8 mouse cellular contexts compared by ENCODE assay signal in the genomic region with DNA sequence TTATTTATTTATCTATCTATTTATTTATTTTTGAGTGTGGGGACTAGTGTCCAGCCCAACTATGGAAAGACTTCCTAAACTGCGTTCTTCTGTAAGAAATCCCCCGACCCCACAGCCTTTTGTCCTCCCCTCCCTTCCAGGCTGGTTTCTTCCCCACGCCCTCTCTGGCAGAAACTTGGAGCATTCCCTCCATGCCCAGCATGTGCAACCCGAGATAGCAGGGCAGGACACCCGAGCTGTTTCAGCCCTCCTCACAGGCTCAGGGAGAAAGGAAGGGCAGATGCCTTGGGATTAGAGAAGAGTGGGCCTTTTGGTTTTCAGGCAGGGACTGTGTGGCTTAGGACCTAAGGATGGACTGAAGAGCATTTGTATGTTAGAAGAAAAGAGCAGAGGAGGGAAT. TPM values are rescaled to one million over a fixed set of nuclear protein-coding genes. Genes with fewer than 3 reads are reported as not detected.
DNase-seq lines count a peak whose midpoint lies in the region; ATAC-seq and TF ChIP-seq lines count a peak whose summit lies in the region.

No protein-coding gene starts in this region.

- intact Hi-C loops in left cerebral cortex, postnatal 14 days (cut with DNase I), result no loop called here

- H3K4me2 ChIP-seq in neural tube, embryonic 11.5 days (ENCODE audit: low read depth), result peak overlapping the region; percentile 84

- H3K36me3 ChIP-seq in neural tube, embryonic 11.5 days (ENCODE audit: control insufficient read depth, insufficient read depth, low read length), result peaks cover 12% of the 10 kb centered on the region
- H3K36me3 ChIP-seq in heart, embryonic 10.5 days, result peaks cover 58% of the 10 kb centered on the region
- H3K36me3 ChIP-seq in thymus, adult 2 months (ENCODE audit: control insufficient read depth, insufficient read depth, low read length), result peaks cover 28% of the 10 kb centered on the region

- TF ChIP-seq CTCF in thymus, adult 2 months (IDR thresholded peaks at IDR 0.05; ENCODE audit: borderline replicate concordance, control insufficient read depth, extremely low read depth, insufficient read depth, low read length, poor library complexity), result no peak

- peaks cover 8% of the 10 kb centered on the region for H3K4me1 ChIP-seq in neural tube, embryonic 11.5 days (ENCODE audit: control insufficient read depth, insufficient read depth, low read length)
- H3K4me1 ChIP-seq in heart, embryonic 10.5 days, result peaks cover 27% of the 10 kb centered on the region
- peaks cover 14% of the 10 kb centered on the region for H3K4me1 ChIP-seq in thymus, adult 2 months (replicated peaks; ENCODE audit: control insufficient read depth, insufficient read depth, low read length)

- H3K27ac ChIP-seq in neural tube, embryonic 11.5 days (ENCODE audit: low read depth, low read length), result no peak overlapping the region
- H3K27ac ChIP-seq in heart, embryonic 10.5 days, result peak overlapping the region; percentile 99; the same call in 1 of the 2 replicates
- no peak overlapping the region for H3K27ac ChIP-seq in thymus, adult 2 months (ENCODE audit: control insufficient read depth, insufficient read depth, low read length)

- no peaks in the 10 kb centered on the region for H3K27me3 ChIP-seq in neural tube, embryonic 11.5 days (ENCODE audit: control insufficient read depth, insufficient read depth, low read length)
- no peaks in the 10 kb centered on the region for H3K27me3 ChIP-seq in heart, embryonic 10.5 days (ENCODE audit: insufficient read depth, poor library complexity, severe bottlenecking)
- no peaks in the 10 kb centered on the region for H3K27me3 ChIP-seq in thymus, adult 2 months (ENCODE audit: control insufficient read depth, insufficient read depth, low read length)

- H3K4me3 ChIP-seq in neural tube, embryonic 11.5 days (ENCODE audit: low read depth, low read length), result peak overlapping the region; percentile 86; the same call in 1 of the 2 replicates
- peak overlapping the region; percentile 97 for H3K4me3 ChIP-seq in heart, embryonic 10.5 days
- no peak overlapping the region for H3K4me3 ChIP-seq in thymus, adult 2 months (ENCODE audit: control insufficient read depth, insufficient read depth, low read length)

- peak overlapping the region; percentile 45; the same call in 1 of the 2 replicates for H3K9ac ChIP-seq in neural tube, embryonic 11.5 days (ENCODE audit: low read length)

- no peak for TF ChIP-seq POLR2A in thymus, adult 2 months (IDR thresholded peaks at IDR 0.05; ENCODE audit: control insufficient read depth, extremely low read depth, insufficient read depth, low read length, poor library complexity)

- H3K9me3 ChIP-seq in neural tube, embryonic 11.5 days (ENCODE audit: control insufficient read depth, low read length), result no peaks in the 10 kb centered on the region
- no peaks in the 10 kb centered on the region for H3K9me3 ChIP-seq in heart, embryonic 10.5 days

- no peak for ATAC-seq in neural tube, embryonic 11.5 days (ENCODE audit: insufficient read depth, low FRiP score, low TSS enrichment)

- 50% methylated on average over 5 of the region's 5 CpGs for WGBS in neural tube, embryonic 11.5 days
- 27% methylated on average over 5 of the region's 5 CpGs for WGBS in heart, embryonic 10.5 days
- WGBS in thymus, adult 2 months, result 72% methylated on average over 5 of the region's 5 CpGs

- DNase-seq in neural tube, embryonic 11.5 days (ENCODE audit: low spot score), result no peak
- DNase-seq in neural tube, embryonic 10.5 days (ENCODE audit: extremely low spot score, low spot score), result no peak
- DNase-seq in heart, embryonic 10.5 days (ENCODE audit: low spot score), result no peak
- peak; percentile 28 for DNase-seq in liver
- no peak for DNase-seq in thymus, adult 2 months
- DNase-seq in kidney, adult 8-10 months, result no peak
- no peak for DNase-seq in urinary bladder, postnatal 25 days (ENCODE audit: low spot score)
- DNase-seq in left cerebral cortex, postnatal 14 days (ENCODE audit: low spot score in 2 of 2), result no peak

RNA-seq across cellular contexts. Expression of gene Elp5, which starts 0.6 kb away (rescaled TPM):
- 149 and 168 TPM in 2 replicates for polyA plus RNA-seq in neural tube, embryonic 11.5 days (2014; fragmentation: Nextera tagmentation; extraction: Ambion mirVana)
- polyA plus RNA-seq in heart, embryonic 10.5 days (2016; fragmentation: Nextera tagmentation; extraction: Ambion mirVana), result 135 and 147 TPM in 2 replicates
- polyA plus RNA-seq in thymus, adult 2 months (2012; rRNA removed), result 69.4 and 75.3 TPM in 2 replicates
- total RNA-seq in left cerebral cortex, postnatal 14 days (2021), result 100 to 1,000 TPM; 103 to 107 TPM

RNA-seq across cellular contexts. Expression of gene Ctdnep1, which starts 1.9 kb away (rescaled TPM):
- polyA plus RNA-seq in neural tube, embryonic 11.5 days (2014; fragmentation: Nextera tagmentation; extraction: Ambion mirVana), result 21.5 and 23.3 TPM in 2 replicates
- polyA plus RNA-seq in heart, embryonic 10.5 days (2016; fragmentation: Nextera tagmentation; extraction: Ambion mirVana), result 20.5 and 23.8 TPM in 2 replicates
- polyA plus RNA-seq in thymus, adult 2 months (2012; rRNA removed), result 133 and 148 TPM in 2 replicates
- 100 to 1,000 TPM; 115 TPM for total RNA-seq in left cerebral cortex, postnatal 14 days (2021)

RNA-seq across cellular contexts. Expression of gene Gabarap, which starts 8.1 kb away (rescaled TPM):
- polyA plus RNA-seq in neural tube, embryonic 11.5 days (2014; fragmentation: Nextera tagmentation; extraction: Ambion mirVana), result 530 and 552 TPM in 2 replicates
- polyA plus RNA-seq in heart, embryonic 10.5 days (2016; fragmentation: Nextera tagmentation; extraction: Ambion mirVana), result 365 and 379 TPM in 2 replicates
- 270 and 395 TPM in 2 replicates for polyA plus RNA-seq in thymus, adult 2 months (2012; rRNA removed)
- 100 to 1,000 TPM; 213 to 217 TPM for total RNA-seq in left cerebral cortex, postnatal 14 days (2021)

RNA-seq across cellular contexts. Expression of gene Phf23, which starts 12.7 kb away (rescaled TPM):
- polyA plus RNA-seq in neural tube, embryonic 11.5 days (2014; fragmentation: Nextera tagmentation; extraction: Ambion mirVana), result 54.4 and 57.6 TPM in 2 replicates
- polyA plus RNA-seq in heart, embryonic 10.5 days (2016; fragmentation: Nextera tagmentation; extraction: Ambion mirVana), result 51.8 and 73.3 TPM in 2 replicates
- polyA plus RNA-seq in thymus, adult 2 months (2012; rRNA removed), result 36.5 and 43.4 TPM in 2 replicates
- 10 to 100 TPM; 39.2 to 40.2 TPM for total RNA-seq in left cerebral cortex, postnatal 14 days (2021)

RNA-seq across cellular contexts. Expression of gene Dvl2, which starts 17.5 kb away (rescaled TPM):
- 35.8 and 39.0 TPM in 2 replicates for polyA plus RNA-seq in neural tube, embryonic 11.5 days (2014; fragmentation: Nextera tagmentation; extraction: Ambion mirVana)
- polyA plus RNA-seq in heart, embryonic 10.5 days (2016; fragmentation: Nextera tagmentation; extraction: Ambion mirVana), result 29.5 and 40.3 TPM in 2 replicates
- 52.4 and 55.7 TPM in 2 replicates for polyA plus RNA-seq in thymus, adult 2 months (2012; rRNA removed)
- 10 to 100 TPM; 27.3 to 30.0 TPM for total RNA-seq in left cerebral cortex, postnatal 14 days (2021)
